ENCODE assay signal across 30 mouse cellular contexts in genomic region chr13:51178932-51179331, GRCm38 (mm10). TPM values are rescaled to one million over a fixed set of nuclear protein-coding genes. Genes with fewer than 3 reads are reported as not detected.
DNase-seq lines count a peak whose midpoint lies in the region; ATAC-seq and TF ChIP-seq lines count a peak whose summit lies in the region.
"Had no signal": no experiment of that assay in that cellular context is flagged by ENCODE, and none has a peak within 500 bp of the region (broad histone marks: within the 10 kb centered on the region; RNA-seq: fewer than 3 reads in every experiment).

No protein-coding gene starts in this region.

- WGBS in forebrain, postnatal 0 days, result 86% methylated on average over 10 of the region's 10 CpGs
- 89% methylated on average over 10 of the region's 10 CpGs for WGBS in forebrain, embryonic 12.5 days
- WGBS in lung, embryonic 15.5 days, result 30% methylated on average over 10 of the region's 10 CpGs

- no peak overlapping the region for H3K27ac ChIP-seq in forebrain, postnatal 0 days (ENCODE audit: low read depth, low read length)
- H3K27ac ChIP-seq in forebrain, embryonic 12.5 days, result no peak overlapping the region
- H3K27ac ChIP-seq in lung, embryonic 15.5 days, result peak overlapping the region; percentile 13; the same call in 1 of the 2 replicates
- H3K27ac ChIP-seq: embryonic facial prominence, embryonic 12.5 days; embryonic facial prominence, embryonic 15.5 days; forebrain, embryonic 15.5 days; heart, embryonic 15.5 days; hindbrain, embryonic 10.5 days; hindbrain, embryonic 13.5 days had no signal

- H3K4me3 ChIP-seq in forebrain, postnatal 0 days (ENCODE audit: low read depth, low read length), result no peak overlapping the region
- H3K4me3 ChIP-seq in forebrain, embryonic 12.5 days (replicated peaks), result no peak overlapping the region
- H3K4me3 ChIP-seq in lung, embryonic 15.5 days, result no peak overlapping the region
- H3K4me3 ChIP-seq in megakaryocyte, embryonic 14.5 days (replicated peaks), result peak overlapping the region; percentile 47
- H3K4me3 ChIP-seq: embryonic facial prominence, embryonic 12.5 days; embryonic facial prominence, embryonic 15.5 days; forebrain, embryonic 15.5 days; heart, embryonic 12.5 days; heart, embryonic 15.5 days; hindbrain, embryonic 10.5 days; hindbrain, embryonic 13.5 days had no signal

- DNase-seq in forebrain, postnatal 0 days, result no peak
- no peak for DNase-seq in lung, postnatal 10 days
- no peak for DNase-seq in spleen, postnatal 10 days (ENCODE audit: low spot score in 2 of 2)
- DNase-seq: adrenal gland, adult 2 months; adrenal gland, postnatal 14 days; cerebellum, adult 11 months; cerebellum, adult 2 months; cerebellum, adult 9-11 months; cerebellum, postnatal 25 days; gastrocnemius, postnatal 10 days; gastrocnemius, postnatal 36 days; heart, postnatal 10 days; heart, postnatal 36 days had no signal

- H3K4me2 ChIP-seq in forebrain, postnatal 0 days (ENCODE audit: low read depth), result no peak overlapping the region
- H3K4me2 ChIP-seq in forebrain, embryonic 12.5 days, result no peak overlapping the region
- H3K4me2 ChIP-seq in lung, embryonic 15.5 days, result no peak overlapping the region
- H3K4me2 ChIP-seq: embryonic facial prominence, embryonic 12.5 days; embryonic facial prominence, embryonic 15.5 days; forebrain, embryonic 15.5 days; heart, embryonic 12.5 days; heart, embryonic 15.5 days; hindbrain, embryonic 13.5 days had no signal

- H3K9ac ChIP-seq in forebrain, postnatal 0 days, result no peak overlapping the region
- H3K9ac ChIP-seq in forebrain, embryonic 12.5 days, result no peak overlapping the region
- no peak overlapping the region for H3K9ac ChIP-seq in lung, embryonic 15.5 days
- H3K9ac ChIP-seq: embryonic facial prominence, embryonic 12.5 days; embryonic facial prominence, embryonic 15.5 days; forebrain, embryonic 15.5 days; heart, embryonic 12.5 days; heart, embryonic 15.5 days; hindbrain, embryonic 13.5 days had no signal

- H3K36me3 ChIP-seq in forebrain, postnatal 0 days (ENCODE audit: insufficient read depth), result no peaks in the 10 kb centered on the region
- H3K36me3 ChIP-seq in forebrain, embryonic 12.5 days (replicated peaks), result no peaks in the 10 kb centered on the region
- H3K36me3 ChIP-seq in lung, embryonic 15.5 days, result no peaks in the 10 kb centered on the region
- no peaks in the 10 kb centered on the region for H3K36me3 ChIP-seq in megakaryocyte, embryonic 14.5 days (replicated peaks; ENCODE audit: low read length)
- H3K36me3 ChIP-seq: embryonic facial prominence, embryonic 12.5 days; embryonic facial prominence, embryonic 15.5 days; forebrain, embryonic 15.5 days; G1E; heart, embryonic 12.5 days; heart, embryonic 15.5 days; hindbrain, embryonic 10.5 days; hindbrain, embryonic 13.5 days had no signal

- H3K4me1 ChIP-seq in forebrain, postnatal 0 days (ENCODE audit: insufficient read depth), result no peaks in the 10 kb centered on the region
- no peaks in the 10 kb centered on the region for H3K4me1 ChIP-seq in forebrain, embryonic 12.5 days
- 0 out of 2 replicates have a peak, but pooled peaks cover 9% of the 10 kb centered on the region for H3K4me1 ChIP-seq in lung, embryonic 15.5 days
- no peaks in the 10 kb centered on the region for H3K4me1 ChIP-seq in megakaryocyte, embryonic 14.5 days
- H3K4me1 ChIP-seq: embryonic facial prominence, embryonic 15.5 days; forebrain, embryonic 15.5 days; hindbrain, embryonic 10.5 days; hindbrain, embryonic 13.5 days had no signal

- H3K27me3 ChIP-seq in forebrain, postnatal 0 days (ENCODE audit: insufficient read depth, low read length), result no peaks in the 10 kb centered on the region
- no peaks in the 10 kb centered on the region for H3K27me3 ChIP-seq in forebrain, embryonic 12.5 days
- no peaks in the 10 kb centered on the region for H3K27me3 ChIP-seq in lung, embryonic 15.5 days
- peaks cover 20% of the 10 kb centered on the region for H3K27me3 ChIP-seq in megakaryocyte, embryonic 14.5 days (replicated peaks)
- H3K27me3 ChIP-seq: embryonic facial prominence, embryonic 12.5 days; embryonic facial prominence, embryonic 15.5 days; forebrain, embryonic 15.5 days; heart, embryonic 12.5 days; heart, embryonic 15.5 days; Patski had no signal

- ATAC-seq in forebrain, postnatal 0 days, result peak; percentile 36; the same call in 1 of the 2 replicates
- ATAC-seq in forebrain, embryonic 12.5 days (ENCODE audit: low FRiP score), result no peak
- peak; percentile 61 for ATAC-seq in lung, embryonic 15.5 days (ENCODE audit: borderline replicate concordance, extremely low read depth, low FRiP score, low TSS enrichment)
- no peak for ATAC-seq in megakaryocyte, adult 5-6 weeks (ENCODE audit: poor library complexity, severe bottlenecking)
- ATAC-seq: forebrain, embryonic 15.5 days; hindbrain, embryonic 16.5 days; Patski had no signal

- H3K9me3 ChIP-seq in forebrain, postnatal 0 days (ENCODE audit: low read length), result no peaks in the 10 kb centered on the region
- H3K9me3 ChIP-seq in forebrain, embryonic 12.5 days, result no peaks in the 10 kb centered on the region
- no peaks in the 10 kb centered on the region for H3K9me3 ChIP-seq in lung, embryonic 15.5 days
- H3K9me3 ChIP-seq in megakaryocyte, embryonic 14.5 days, result peaks cover 29% of the 10 kb centered on the region
- H3K9me3 ChIP-seq: embryonic facial prominence, embryonic 12.5 days; embryonic facial prominence, embryonic 15.5 days; forebrain, embryonic 15.5 days; G1E; hindbrain, embryonic 13.5 days had no signal

- TF ChIP-seq CTCF in forebrain, postnatal 0 days (IDR thresholded peaks at IDR 0.05; ENCODE audit: low read depth), result no peak

RNA-seq across cellular contexts. Expression of gene Nxnl2, which starts 8.1 kb away (rescaled TPM):
- total RNA-seq in forebrain, postnatal 0 days (2014; rRNA removed), result 2.1 and 3.1 TPM in 2 replicates
- polyA plus RNA-seq in forebrain, postnatal 0 days (2015; fragmentation: Nextera tagmentation; extraction: Ambion mirVana), result 5.3 and 6.5 TPM in 2 replicates
- polyA plus RNA-seq in forebrain, embryonic 12.5 days (2016; fragmentation: Nextera tagmentation; extraction: Ambion mirVana), result 0.52 and 0.76 TPM in 2 replicates
- 2.8 and 3.3 TPM in 2 replicates for polyA plus RNA-seq in lung, embryonic 15.5 days (2015; fragmentation: Nextera tagmentation; extraction: Ambion mirVana)
- polyA plus RNA-seq in megakaryocyte, embryonic 14.5 days (2012; ENCODE audit: insufficient read depth, low replicate concordance), result not detected in 2 replicates
- 1.2 TPM in 1 of 2 replicates, not detected in the other for total RNA-seq in megakaryocyte, adult 5-6 weeks (2015)
- total RNA-seq in megakaryocyte, adult 5-6 weeks (2017), result 0.29 and 0.33 TPM in 2 replicates
- total RNA-seq: common myeloid progenitor, adult 5-6 weeks; gastrocnemius, adult 18-20 months; granulocyte monocyte progenitor cell, adult 5-6 weeks had no signal
- polyA plus RNA-seq: G1E had no signal

Comparison
In these comparisons a context has a peak if more than half of its experiments do, and no peak if none do; other contexts are left out.
1. ATAC-seq: peak in forebrain, postnatal 0 days (single experiment) and lung, embryonic 15.5 days (single experiment); none in forebrain, embryonic 12.5 days (single experiment) and megakaryocyte, adult 5-6 weeks (single experiment).